Mouse (Mus musculus) small intestine, adult 2 months (tissue): ENCODE results near the gene Borcs5.

Experiments used
- CTCF ChIP-seq: fragments of 200-500 bp; IDR thresholded peaks from 2 replicates; pipeline ENCODE4 v1.5.1; 2012; ENCODE audit warnings: low read depth, mild to moderate bottlenecking, control low read depth, inconsistent platforms, low read length, moderate library complexity, mixed read lengths; ENCODE audit not compliant: insufficient replicate concordance, insufficient read length; ENCODE audit errors: extremely low read depth
- POLR2A ChIP-seq: fragments of 200-500 bp; IDR thresholded peaks from 2 replicates; pipeline ENCODE4 v1.6.1; 2012; ENCODE audit warnings: low read depth, mild to moderate bottlenecking, control low read depth, inconsistent platforms, low read length, moderate library complexity

GRCm38 (mm10) chr6:134684354-134684915 lies 45.1 kb downstream of the Borcs5 start:
- TF ChIP-seq CTCF (no peak), POLR2A (no peak)
